Mouse (Mus musculus) urinary bladder, postnatal 10 days (tissue): ENCODE results near the gene Spata31d1b.
"Not testable (repeated sequence)": the region's sequence is repeated elsewhere in the genome, so short reads cannot be mapped to it uniquely, and the experiment has no call there.

Experiments
- DNase-seq: peaks from one replicate; pipeline ENCODE4 v3.0.0; 2022; ENCODE audit warnings: low spot score

The Spata31d1b gene

DNA sequence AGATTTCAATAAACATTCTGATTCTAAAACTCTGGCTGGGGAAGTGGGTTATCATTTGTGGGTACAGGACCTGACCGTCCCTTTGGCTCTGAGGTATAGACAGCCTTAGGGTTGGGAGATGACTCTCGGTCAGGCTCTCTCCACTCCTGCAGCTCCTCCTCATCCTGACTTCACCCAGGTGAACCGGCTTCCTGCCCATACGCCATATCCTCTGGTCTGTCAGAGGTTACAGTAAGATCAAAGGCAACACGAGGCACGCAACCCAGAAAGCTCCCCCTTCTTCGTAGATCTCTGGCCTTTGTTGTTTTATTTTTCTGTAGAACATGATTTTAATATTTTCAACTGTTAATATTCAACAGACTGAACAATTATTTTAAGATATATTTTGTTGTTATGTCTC is 16.3 kb upstream of the Spata31d1b start:
- no peak for DNase-seq

GRCm38 (mm10) chr13:59699131-59699530 is 13.0 kb upstream of the Spata31d1b start:
- DNase-seq, result no peak

DNA sequence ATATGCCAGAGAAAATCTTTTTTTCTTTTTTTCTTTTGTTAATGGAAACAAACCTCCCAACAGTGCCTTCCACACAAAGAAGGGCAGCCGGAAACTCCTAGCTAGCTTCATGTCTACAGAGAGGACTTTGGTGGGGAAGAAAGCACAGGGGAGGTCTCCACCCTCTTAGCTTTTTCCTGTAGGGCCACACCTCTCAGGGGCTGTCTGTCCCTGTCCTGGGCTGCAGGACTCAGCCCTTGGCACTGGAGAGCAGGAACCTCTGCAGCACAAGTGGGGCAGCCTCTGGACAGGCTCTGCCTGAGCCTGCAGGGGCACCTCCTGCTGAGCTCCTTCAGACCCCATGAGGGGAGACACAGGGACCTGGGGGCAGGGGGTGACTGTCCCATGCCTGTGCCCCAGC is 11.9 kb upstream of the Spata31d1b start:
- DNase-seq, result not testable (repeated sequence)

DNA sequence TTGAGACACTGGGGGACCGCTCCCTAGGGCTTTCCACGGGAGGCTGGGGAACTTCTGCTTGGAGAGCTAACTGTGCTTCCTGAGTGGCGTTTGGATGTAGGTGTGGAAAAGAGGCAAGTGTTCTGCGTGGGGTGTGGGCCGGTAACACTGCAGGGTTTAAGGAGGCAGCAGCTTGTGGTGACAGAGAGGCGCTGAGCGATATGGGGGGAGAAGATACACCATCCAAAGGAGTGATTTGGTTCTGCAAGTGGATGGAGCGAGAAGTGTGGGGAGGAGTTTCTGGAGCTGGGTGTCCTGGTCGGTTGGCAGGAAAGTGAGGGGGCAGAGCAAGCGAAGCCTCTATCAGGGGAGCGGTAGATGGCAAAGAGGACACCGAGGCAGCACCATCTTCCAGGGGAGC is 8.6 kb upstream of the Spata31d1b start:
- no peak for DNase-seq

GRCm38 (mm10) chr13:59704562-59704961 is 7.5 kb upstream of the Spata31d1b start:
- DNase-seq, result no peak

- DNase-seq, result no peak
These were observed 1.9 kb upstream of the Spata31d1b start, which contains the start of gene Spata31d1a for GRCm38 (mm10) chr13:59710230-59710629. Gene Spata31d1a (minus strand): TSS chr13:59710330.

GRCm38 (mm10) chr13:59713710-59714109 is 1.6 kb downstream of the Spata31d1b start:
- DNase-seq, result no peak

- not testable (repeated sequence) for DNase-seq
These were observed 6.9 kb downstream of the Spata31d1b start for GRCm38 (mm10) chr13:59718857-59719440.

GRCm38 (mm10) chr13:59719475-59719874 is 7.4 kb downstream of the Spata31d1b start:
- no peak for DNase-seq

DNA sequence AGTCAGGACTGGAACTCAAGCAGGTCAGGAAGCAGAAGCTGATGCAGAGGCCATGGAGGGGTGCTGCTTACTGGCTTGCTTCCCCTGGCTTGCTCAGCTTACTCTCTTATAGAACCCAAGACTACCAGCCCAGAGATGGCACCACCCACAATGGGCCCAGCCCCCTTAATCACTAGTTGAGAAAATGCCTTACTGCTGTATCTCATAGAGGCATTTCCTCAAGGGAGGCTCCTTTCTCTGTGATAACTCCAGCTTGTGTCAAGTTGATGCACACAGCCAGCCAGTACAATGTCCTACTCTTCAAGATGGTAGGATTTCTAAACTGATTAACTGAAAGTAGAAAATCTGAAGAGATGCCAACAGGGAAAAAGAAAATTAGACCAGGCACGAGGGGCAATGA is 10.0 kb downstream of the Spata31d1b start:
- not testable (repeated sequence) for DNase-seq

DNA sequence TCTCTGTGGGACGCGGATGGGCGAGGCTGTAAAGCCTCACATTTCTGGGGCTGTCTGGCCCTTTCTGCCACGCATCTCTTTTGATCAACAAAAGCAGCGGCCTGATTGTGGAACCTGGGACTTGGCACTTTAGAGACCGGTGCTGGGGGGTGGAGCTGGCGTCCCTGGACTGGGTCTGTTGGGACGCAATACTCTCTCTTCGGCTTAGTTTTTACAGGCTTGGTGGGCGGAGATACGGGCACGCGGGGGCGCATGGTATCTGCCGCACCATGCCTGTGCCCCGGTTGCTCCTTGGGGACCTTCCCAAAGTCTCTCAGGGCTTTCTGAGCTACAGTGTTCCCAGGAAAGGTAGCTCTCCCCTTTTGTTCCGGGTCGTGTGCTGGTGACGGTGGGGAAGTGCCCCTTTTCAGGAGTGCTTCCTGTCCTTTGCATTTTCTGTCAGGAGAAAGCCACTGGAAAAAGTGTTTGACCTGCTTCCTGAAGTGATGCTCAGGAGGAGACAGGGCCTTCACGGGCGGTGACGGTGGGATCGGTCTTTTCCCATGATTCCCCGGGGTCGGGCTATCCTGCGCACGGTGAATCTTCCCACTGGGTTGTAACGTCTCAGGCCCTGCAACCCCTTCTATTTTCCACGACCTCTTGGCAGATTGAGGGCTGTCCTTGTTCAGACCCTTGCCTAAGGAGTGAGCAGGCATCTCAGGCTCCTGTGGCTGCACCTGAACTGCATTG is 14.2 kb downstream of the Spata31d1b start:
- no peak for DNase-seq

GRCm38 (mm10) chr13:59728378-59729093 is 16.5 kb downstream of the Spata31d1b start:
- DNase-seq, result no peak

GRCm38 (mm10) chr13:59731652-59732051 is 19.6 kb downstream of the Spata31d1b start, which contains the start of gene Spata31d1d:
Gene Spata31d1d (minus strand): TSS chr13:59731752.
- no peak for DNase-seq

DNA sequence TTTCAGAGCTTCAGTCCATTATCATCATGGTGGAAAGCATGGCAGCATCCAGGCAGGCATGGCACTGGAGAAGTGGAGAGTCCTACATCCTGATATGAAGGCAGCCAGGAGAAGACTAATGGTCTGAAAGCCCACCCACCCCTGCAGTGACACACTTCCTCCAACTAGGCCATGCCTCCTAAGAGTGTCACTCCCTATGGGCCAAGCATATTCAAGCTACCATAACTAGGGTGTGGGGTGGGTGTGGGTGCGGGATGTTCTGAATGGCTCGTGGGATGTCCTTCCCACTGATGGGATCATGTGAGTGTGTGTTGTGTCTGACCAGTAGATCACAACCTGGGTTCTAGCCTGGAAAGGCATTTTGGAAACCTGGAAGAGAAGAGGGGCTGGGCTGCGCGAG is 21.9 kb downstream of the Spata31d1b start:
- no peak for DNase-seq

- not testable (repeated sequence) for DNase-seq
These were observed 22.3 kb downstream of the Spata31d1b start for GRCm38 (mm10) chr13:59734347-59734746.

DNA sequence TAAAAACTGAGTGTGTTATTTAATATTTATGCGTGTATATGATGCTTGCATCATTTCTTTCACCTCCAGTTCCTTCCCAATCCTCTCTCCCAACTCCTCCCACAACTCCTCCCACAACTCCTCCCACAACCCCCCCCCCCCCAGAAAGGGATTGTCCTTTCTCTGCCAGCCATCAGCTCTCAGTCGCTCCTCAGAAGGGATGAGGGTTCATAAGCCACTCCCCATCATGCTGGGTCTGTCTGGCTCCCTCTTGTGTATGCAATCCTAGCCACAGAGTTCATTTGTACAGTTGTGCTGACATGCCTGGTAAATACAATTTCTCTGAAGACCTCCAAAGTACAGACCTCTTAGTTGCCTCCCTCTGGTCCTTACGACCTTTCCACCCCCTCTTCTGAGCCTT is 23.1 kb downstream of the Spata31d1b start:
- DNase-seq, result no peak

DNA sequence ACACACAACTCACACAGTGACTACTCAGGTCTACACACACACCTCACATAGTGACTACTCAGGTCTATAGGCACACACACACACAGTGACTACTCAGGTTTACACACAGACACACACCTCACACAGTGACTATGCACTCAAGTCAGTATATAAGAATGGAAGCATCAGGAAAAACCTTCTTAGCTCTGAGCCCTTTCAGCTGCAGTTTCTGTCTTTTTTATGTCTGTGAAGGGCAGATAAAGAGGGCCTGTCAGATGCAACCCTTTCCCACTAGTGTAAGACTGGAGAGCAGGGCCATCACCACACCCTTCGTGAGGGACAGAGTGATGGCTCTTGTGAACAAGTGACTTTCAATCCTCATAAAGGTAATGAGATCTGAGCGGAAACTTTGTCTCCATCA is 26.4 kb downstream of the Spata31d1b start:
- DNase-seq, result no peak

GRCm38 (mm10) chr13:59739397-59739796 is 27.3 kb downstream of the Spata31d1b start:
- no peak for DNase-seq

- no peak for DNase-seq
These were observed 29.0 kb downstream of the Spata31d1b start for GRCm38 (mm10) chr13:59741096-59741495.

DNA sequence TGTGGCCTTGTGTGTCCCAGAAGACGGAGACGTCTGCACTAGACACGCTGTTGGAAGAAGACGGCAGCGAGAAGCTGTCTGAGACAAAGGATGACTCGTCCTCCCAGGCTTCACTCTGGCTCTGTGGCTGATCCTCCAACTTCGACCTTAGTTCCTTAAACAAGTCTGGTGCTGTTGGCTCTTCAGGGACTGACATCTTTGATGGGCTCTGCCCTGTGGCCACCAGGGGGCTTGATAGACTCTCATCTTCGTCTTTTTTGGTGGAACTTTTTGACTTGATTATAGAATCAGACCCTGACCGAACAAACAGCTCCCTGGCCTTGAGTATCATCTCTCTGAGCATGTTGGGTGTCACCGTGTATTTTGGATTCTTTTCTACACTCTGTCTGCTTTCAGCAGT is 29.6 kb downstream of the Spata31d1b start:
- DNase-seq, result no peak

DNA sequence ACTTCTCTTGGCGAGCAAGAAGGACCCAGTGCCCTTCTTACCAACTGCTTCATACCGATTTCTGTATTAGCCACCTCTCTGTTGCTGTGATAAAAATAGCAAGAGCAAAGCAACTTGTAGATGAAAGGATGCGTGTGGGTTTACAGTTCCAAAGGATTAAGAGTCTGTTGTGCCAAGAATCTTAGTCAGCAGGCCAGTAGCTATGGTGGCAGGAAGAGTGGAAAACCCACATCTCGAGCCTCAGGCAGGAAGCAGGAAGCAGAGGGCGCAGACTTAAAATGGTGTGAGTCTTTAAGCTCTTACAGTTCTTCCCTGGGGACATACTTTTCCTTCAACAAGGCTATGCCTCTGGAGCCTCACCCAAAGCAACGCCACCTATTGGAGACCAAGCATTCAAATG is 33.4 kb downstream of the Spata31d1b start:
- no peak for DNase-seq

GRCm38 (mm10) chr13:59746164-59746563 is 34.1 kb downstream of the Spata31d1b start:
- no peak for DNase-seq

GRCm38 (mm10) chr13:59746711-59747110 is 34.6 kb downstream of the Spata31d1b start, which contains the start of gene 1700014D04Rik:
Gene 1700014D04Rik (minus strand): TSS chr13:59746752.
- DNase-seq, result no peak
